Mouse (Mus musculus) inflammation-experienced regulatory T-cells, adult 16 weeks (primary cell): ENCODE measurements around the gene Rassf2. TPM values are rescaled to one million over a fixed set of nuclear protein-coding genes. Genes with fewer than 3 reads are reported as not detected.

Source experiments
- polyA plus RNA-seq: library from polyadenylated mRNA; unstranded; fragments of 100-300 nt; shearing (Covaris generic); gene quantifications from one replicate; pipeline ENCODE4 v1.2.1, GENCODE M21; 2017

Gene Rassf2
- 109 TPM for polyA plus RNA-seq

DNA sequence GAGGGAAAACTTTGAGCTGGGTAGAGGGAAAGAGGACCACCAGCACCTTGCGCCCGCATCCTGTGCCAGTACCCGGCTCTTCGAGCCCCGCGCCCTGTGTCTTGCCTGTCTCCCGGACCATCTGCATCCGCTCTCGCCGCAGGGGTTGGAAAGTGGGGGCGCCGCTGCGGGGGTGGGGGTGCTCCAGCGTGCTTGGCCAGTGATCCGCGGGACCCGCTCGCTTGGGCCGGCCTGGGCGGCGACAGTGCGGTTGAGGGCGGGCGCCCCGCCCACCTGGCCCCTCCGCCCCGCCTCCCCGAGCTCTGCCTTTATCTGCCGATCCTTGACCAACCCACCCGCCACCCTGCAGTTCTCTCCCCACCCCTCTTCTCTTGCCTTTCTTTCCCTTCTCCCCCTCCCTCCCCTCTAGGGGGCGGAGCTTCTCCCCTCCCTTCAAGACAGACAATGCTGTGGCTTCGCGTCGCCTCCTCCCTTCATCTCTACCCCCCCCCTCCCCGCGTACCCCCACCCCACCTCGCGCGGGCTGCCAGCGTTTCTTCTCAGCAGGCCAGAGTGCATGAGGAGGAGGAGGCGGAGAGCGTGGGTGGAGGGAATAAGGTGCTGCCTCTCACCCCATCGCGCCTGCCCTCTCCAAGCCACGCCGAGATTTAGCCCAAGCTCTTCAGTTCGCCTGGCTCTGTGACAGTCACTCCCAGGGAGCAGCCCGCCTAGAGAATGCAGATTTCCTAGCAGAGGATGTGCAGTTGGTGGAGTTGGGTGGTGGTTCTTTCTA is at the start of gene Rassf2:
TSS of gene Rassf2 (minus strand) at position 613 of the 772 bp plus-strand sequence.

GRCm38 (mm10) chr2:131950598-131951095 is 79.4 kb downstream of the Rassf2 start, which contains the start of gene Prnd:
TSS of gene Prnd (plus strand) at chr2:131950861.

Other genes starting within 250 kb of the Rassf2 start
- not detected for gene Erv3, start 170.5 kb downstream of the Rassf2 start, polyA plus RNA-seq
- gene Prnp, start 120.3 kb downstream of the Rassf2 start, polyA plus RNA-seq = 38.1 TPM
- not detected for gene Prn, start 120.3 kb downstream of the Rassf2 start, polyA plus RNA-seq
- gene Prnd, start 79.4 kb downstream of the Rassf2 start, polyA plus RNA-seq = 0.30 TPM
- gene Slc23a2, start 114.8 kb upstream of the Rassf2 start, polyA plus RNA-seq = 44.6 TPM
- gene Tmem230, start 217.5 kb upstream of the Rassf2 start, polyA plus RNA-seq = 65.0 TPM
- gene Pcna, start 223.1 kb upstream of the Rassf2 start, polyA plus RNA-seq = 166 TPM
- 35.5 TPM for gene Cds2, start 232.9 kb upstream of the Rassf2 start, polyA plus RNA-seq